Mouse (Mus musculus): ENCODE measurements around the gene Afap1l2. TPM values are rescaled to one million over a fixed set of nuclear protein-coding genes. Genes with fewer than 3 reads are reported as not detected.

Gene Afap1l2
- polyA plus RNA-seq, 1 experiment from 2014 or later, result 132 TPM

DNA sequence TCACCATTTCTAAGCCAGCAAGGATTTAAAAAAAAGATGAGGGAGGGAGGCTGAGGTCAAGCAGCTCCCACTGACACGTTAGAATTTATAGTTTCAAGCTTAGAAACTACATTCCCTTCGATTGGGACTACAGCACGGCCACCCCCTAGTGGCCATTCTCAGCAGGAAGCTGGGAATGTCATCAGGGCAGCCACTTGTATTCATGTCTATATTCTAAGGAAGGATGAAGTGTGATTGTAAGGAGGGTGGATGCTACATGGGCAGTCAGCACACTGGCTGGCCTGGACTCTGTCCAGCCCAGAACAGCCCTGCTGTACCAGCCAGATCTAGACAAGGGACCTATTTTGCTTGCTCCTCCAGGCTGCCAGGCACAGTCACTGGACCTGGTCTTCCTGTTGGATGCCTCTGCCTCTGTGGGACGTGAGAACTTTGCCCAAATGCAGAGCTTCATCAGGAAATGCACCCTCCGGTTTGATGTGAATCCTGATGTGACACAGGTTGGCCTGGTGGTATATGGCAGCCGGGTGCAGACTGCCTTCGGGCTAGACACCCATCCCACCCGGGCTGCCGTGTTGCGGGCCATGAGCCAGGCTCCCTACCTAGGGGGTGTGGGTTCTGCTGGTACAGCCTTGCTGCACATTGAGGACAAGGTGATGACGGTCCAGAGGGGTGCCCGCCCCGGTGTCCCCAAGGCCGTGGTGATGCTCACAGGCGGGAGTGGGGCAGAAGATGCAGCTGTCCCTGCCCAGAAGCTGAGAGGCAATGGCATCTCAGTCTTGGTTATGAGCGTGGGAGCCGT lies 99.4 kb downstream of the Afap1l2 start:
- ChIA-PET CTCF (interaction anchor here (0.6 to 6.1 kb wide), 10 partner anchors 10 to 114 kb away, joined by 3 to 59 read pairs (median 6); partner anchors contain the start of gene Afap1l2), POLR2A (interaction anchor here (0.9 to 1.3 kb wide), 3 partner anchors 10 to 90 kb away, joined by 3 to 5 read pairs (median 3); partner anchors contain the start of gene Ccdc186)
- H3K27me3 ChIP-seq, result no peaks in the 10 kb centered on the region
- in situ Hi-C loops (cut with MboI; ENCODE audit: low pct_unique_long_range_greater_than_20kb), result loop anchor here (5.0 to 10.0 kb wide), 2 partner anchors 96 to 484 kb away; no protein-coding TSS in a partner anchor
- no peak for ATAC-seq
- DNase-seq (ENCODE audit: low read depth, low spot score), result no peak
- TF ChIP-seq CTCF (IDR thresholded peaks at IDR 0.05), result no peak

DNA sequence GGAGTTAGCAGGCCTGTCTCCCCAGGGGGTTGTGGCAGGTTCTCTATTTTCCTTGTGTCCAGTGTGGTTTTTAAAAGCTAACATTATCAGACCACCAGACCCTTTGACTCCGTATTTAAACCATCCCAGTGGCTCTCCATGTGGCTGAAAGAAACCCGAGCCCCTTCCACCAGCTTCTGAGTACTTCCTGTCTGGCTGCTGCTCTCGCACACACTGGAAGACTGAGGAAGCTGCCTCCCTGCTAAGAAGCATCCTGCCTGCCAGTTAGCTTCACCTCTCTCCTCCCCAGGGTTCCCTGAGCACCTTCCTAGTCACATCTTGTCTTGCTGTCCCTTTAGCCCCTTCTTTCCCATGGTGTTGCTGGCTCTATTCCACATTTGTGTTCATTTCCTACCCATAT lies 100.2 kb downstream of the Afap1l2 start:
- DNase-seq (ENCODE audit: low read depth, low spot score) (no peak), ATAC-seq (no peak)
- ChIA-PET POLR2A (no interaction called here), CTCF (interaction anchor here (0.6 to 6.1 kb wide), 12 partner anchors 9 to 113 kb away, joined by 3 to 59 read pairs (median 5); partner anchors contain the start of gene Afap1l2)
- in situ Hi-C loops (cut with MboI; ENCODE audit: low pct_unique_long_range_greater_than_20kb), result loop anchor here (5.0 to 10.0 kb wide), 2 partner anchors 96 to 483 kb away; no protein-coding TSS in a partner anchor
- no peaks in the 10 kb centered on the region for H3K27me3 ChIP-seq
- TF ChIP-seq CTCF (IDR thresholded peaks at IDR 0.05), result no peak

- POLR2A ChIA-PET, result no interaction called here
- ATAC-seq, result peak; percentile 65
- no peak for TF ChIP-seq CTCF (IDR thresholded peaks at IDR 0.05)
- in situ Hi-C loops (cut with MboI; ENCODE audit: low pct_unique_long_range_greater_than_20kb), result loop anchor here (5.0 to 10.0 kb wide), 2 partner anchors 93 to 481 kb away; no protein-coding TSS in a partner anchor
- DNase-seq (ENCODE audit: low read depth, low spot score), result no peak
- CTCF ChIA-PET, result interaction anchor here (1.7 to 6.1 kb wide), 2 partner anchors 9 to 97 kb away, joined by 4 to 59 read pairs; no protein-coding TSS in a partner anchor
- no peaks in the 10 kb centered on the region for H3K27me3 ChIP-seq
Measured at GRCm38 (mm10) chr19:56905395-56905794, 102.6 kb downstream of the Afap1l2 start.

GRCm38 (mm10) chr19:56904095-56904494 lies 103.9 kb downstream of the Afap1l2 start:
- ATAC-seq (no peak), DNase-seq (ENCODE audit: low read depth, low spot score) (no peak)
- POLR2A ChIA-PET, result no interaction called here

GRCm38 (mm10) chr19:56897654-56898053 lies 110.4 kb downstream of the Afap1l2 start:
- ATAC-seq, result no peak
- POLR2A ChIA-PET, result no interaction called here
- in situ Hi-C loops (cut with MboI; ENCODE audit: low pct_unique_long_range_greater_than_20kb), result no loop called here

More at GRCm38 (mm10) chr19:56904095-56904494, 103.9 kb downstream of the Afap1l2 start:
- in situ Hi-C loops (cut with MboI; ENCODE audit: low pct_unique_long_range_greater_than_20kb), result loop anchor here (10.0 kb wide), 1 partner anchor 479 kb away; no protein-coding TSS in a partner anchor
- no peak for TF ChIP-seq CTCF (IDR thresholded peaks at IDR 0.05)
- no peaks in the 10 kb centered on the region for H3K27me3 ChIP-seq
- CTCF ChIA-PET, result no interaction called here

DNA sequence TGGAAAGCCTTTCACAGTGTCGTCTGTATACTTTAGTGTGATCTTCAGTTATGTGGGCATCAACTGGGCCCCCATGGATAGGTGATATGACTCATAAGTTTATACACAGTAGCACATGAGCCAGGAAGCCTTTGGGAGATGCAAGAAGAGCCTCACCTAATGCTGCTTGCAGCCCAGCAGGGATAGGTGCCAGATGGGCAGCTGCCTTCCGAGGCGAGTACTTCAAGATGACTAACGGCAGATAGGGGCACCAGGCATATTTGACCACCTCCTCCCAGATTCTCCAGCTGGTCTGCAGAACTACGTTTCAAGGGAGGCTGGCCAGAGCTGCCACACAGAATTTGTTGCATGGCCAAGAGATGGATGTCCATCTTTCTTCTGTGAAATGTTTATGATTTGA lies 114.7 kb downstream of the Afap1l2 start:
- no peak for TF ChIP-seq CTCF (IDR thresholded peaks at IDR 0.05)
- DNase-seq (ENCODE audit: low read depth, low spot score) (no peak), ATAC-seq (no peak)
- ChIA-PET CTCF (interaction anchor here (1.4 kb wide), 1 partner anchor 74 kb away, joined by 3 read pairs; no protein-coding TSS in a partner anchor), POLR2A (interaction anchor here (1.1 kb wide), 1 partner anchor 13 kb away, joined by 4 read pairs; no protein-coding TSS in a partner anchor)
- H3K27me3 ChIP-seq, result no peaks in the 10 kb centered on the region
- in situ Hi-C loops (cut with MboI; ENCODE audit: low pct_unique_long_range_greater_than_20kb), result no loop called here

More at GRCm38 (mm10) chr19:56897654-56898053, 110.4 kb downstream of the Afap1l2 start:
- CTCF ChIA-PET, result interaction anchor here (1.0 to 2.5 kb wide), 5 partner anchors 11 to 89 kb away, joined by 3 to 9 read pairs (median 4); no protein-coding TSS in a partner anchor
- DNase-seq (ENCODE audit: low read depth, low spot score), result no peak
- H3K27me3 ChIP-seq, result no peaks in the 10 kb centered on the region
- no peak for TF ChIP-seq CTCF (IDR thresholded peaks at IDR 0.05)

- in situ Hi-C loops (cut with MboI; ENCODE audit: low pct_unique_long_range_greater_than_20kb), result no loop called here
- no peaks in the 10 kb centered on the region for H3K27me3 ChIP-seq
- POLR2A ChIA-PET, result interaction anchor here (1.1 kb wide), 1 partner anchor 55 kb away, joined by 3 read pairs; no protein-coding TSS in a partner anchor
- ATAC-seq, result no peak
- CTCF ChIA-PET, result interaction anchor here (1.4 kb wide), 1 partner anchor 73 kb away, joined by 3 read pairs; no protein-coding TSS in a partner anchor
- DNase-seq (ENCODE audit: low read depth, low spot score), result no peak
- no peak for TF ChIP-seq CTCF (IDR thresholded peaks at IDR 0.05)
Measured at GRCm38 (mm10) chr19:56892586-56892985, 115.4 kb downstream of the Afap1l2 start.

- in situ Hi-C loops (cut with MboI; ENCODE audit: low pct_unique_long_range_greater_than_20kb), result no loop called here
- CTCF ChIA-PET, result interaction anchor here (1.0 kb wide), 1 partner anchor 16 kb away, joined by 4 read pairs; no protein-coding TSS in a partner anchor
- ATAC-seq (no peak), DNase-seq (ENCODE audit: low read depth, low spot score) (no peak)
- no peaks in the 10 kb centered on the region for H3K27me3 ChIP-seq
- POLR2A ChIA-PET, result no interaction called here
- TF ChIP-seq CTCF (IDR thresholded peaks at IDR 0.05), result no peak
Measured at GRCm38 (mm10) chr19:56891438-56891837, 116.6 kb downstream of the Afap1l2 start.

- in situ Hi-C loops (cut with MboI; ENCODE audit: low pct_unique_long_range_greater_than_20kb), result no loop called here
- no peaks in the 10 kb centered on the region for H3K27me3 ChIP-seq
- DNase-seq (ENCODE audit: low read depth, low spot score) (no peak), ATAC-seq (peak; percentile 82)
- no peak for TF ChIP-seq CTCF (IDR thresholded peaks at IDR 0.05)
- ChIA-PET CTCF (no interaction called here), POLR2A (no interaction called here)
Measured at GRCm38 (mm10) chr19:56888654-56889053, 119.4 kb downstream of the Afap1l2 start.

DNA sequence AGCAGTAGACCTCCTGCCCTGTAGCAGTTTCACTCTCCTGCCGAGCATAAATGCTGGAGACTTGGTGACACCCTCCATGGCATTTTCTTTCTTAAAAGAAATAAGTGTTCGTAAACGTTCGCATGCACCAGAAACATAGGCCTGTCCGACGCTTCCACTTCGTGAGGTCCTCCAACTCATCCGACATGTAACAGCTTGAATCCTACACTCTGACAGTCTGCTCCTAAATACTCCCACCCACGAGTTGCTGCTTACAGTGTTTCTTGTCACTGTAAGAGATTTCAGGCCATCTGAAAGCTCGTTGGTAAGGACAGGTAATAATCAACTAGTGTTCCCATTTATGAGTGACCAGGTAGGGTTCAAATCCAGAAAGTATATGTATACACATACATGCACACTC lies 120.1 kb downstream of the Afap1l2 start:
- no peak for ATAC-seq
- in situ Hi-C loops (cut with MboI; ENCODE audit: low pct_unique_long_range_greater_than_20kb), result no loop called here
- DNase-seq (ENCODE audit: low read depth, low spot score), result no peak
- ChIA-PET POLR2A (interaction anchor here (0.7 kb wide), 1 partner anchor 30 kb away, joined by 3 read pairs; no protein-coding TSS in a partner anchor), CTCF (no interaction called here)
- H3K27me3 ChIP-seq, result no peaks in the 10 kb centered on the region
- TF ChIP-seq CTCF (IDR thresholded peaks at IDR 0.05), result no peak

Measured in Patski (cell line).